Mouse (Mus musculus) MEL (cell line): ENCODE data around the gene Bud31. TPM values are rescaled to one million over a fixed set of nuclear protein-coding genes. Genes with fewer than 3 reads are reported as not detected.

Experiments used
- DNase-seq: peaks from one replicate; pipeline ENCODE4 v3.0.0; 2011; ENCODE audit warnings: low read depth, low spot score
- H3K27ac ChIP-seq: 2 replicates; pipeline ENCODE4 v1.5.1; 2012; ENCODE audit warnings: low read depth, mild to moderate bottlenecking, control low read depth, low read length, moderate library complexity; ENCODE audit not compliant: control insufficient read depth
- H3K27me3 ChIP-seq, 2 experiments: fragments of 150-350 bp in 1 of 2; sonication (generic) in 1 of 2; 2 replicates each; pipeline ENCODE4 v1.6.1; 2012; ENCODE audit warnings: low read length in 2 of 2, mild to moderate bottlenecking in 2 of 2, improper control_type of control experiment in 1 of 2, moderate library complexity in 1 of 2; ENCODE audit not compliant: insufficient read depth in 2 of 2, control insufficient read depth in 1 of 2
- H3K36me3 ChIP-seq, 2 experiments: 2 replicates each; pipeline ENCODE4 v1.6.1; 2012 to 2014; ENCODE audit warnings: low read length in 2 of 2, improper control_type of control experiment in 1 of 2, inconsistent platforms in 1 of 2, mild to moderate bottlenecking in 1 of 2; ENCODE audit not compliant: insufficient read depth in 2 of 2, control insufficient read depth in 1 of 2
- H3K4me1 ChIP-seq, 2 experiments: fragments of 150-350 bp in 1 of 2; sonication (generic) in 1 of 2; 2 replicates each; pipeline ENCODE4 v1.6.1; 2012; ENCODE audit warnings: low read length in 2 of 2, improper control_type of control experiment in 1 of 2, mild to moderate bottlenecking in 1 of 2; ENCODE audit not compliant: insufficient read depth in 2 of 2, control insufficient read depth in 1 of 2
- H3K4me3 ChIP-seq, 2 experiments: fragments of 150-350 bp in 1 of 2; sonication (generic) in 1 of 2; 2 replicates each; pipeline ENCODE4 v1.5.1; 2012; ENCODE audit warnings: low read depth in 2 of 2, low read length in 2 of 2, mild to moderate bottlenecking in 2 of 2, moderate library complexity in 2 of 2, control low read depth in 1 of 2, improper control_type of control experiment in 1 of 2; ENCODE audit not compliant: control insufficient read depth in 1 of 2, insufficient read depth in 1 of 2
- H3K79me2 ChIP-seq: 2 replicates; pipeline ENCODE4 v1.6.1; 2012; ENCODE audit warnings: mild to moderate bottlenecking, low read length, moderate library complexity; ENCODE audit not compliant: control insufficient read depth, poor library complexity, insufficient read depth
- H3K9ac ChIP-seq: 2 replicates; pipeline ENCODE4 v1.6.1; 2012; ENCODE audit warnings: low read depth, mild to moderate bottlenecking, control low read depth, low read length, moderate library complexity; ENCODE audit not compliant: control insufficient read depth, poor library complexity, severe bottlenecking
- H3K9me3 ChIP-seq: fragments of 150-350 bp; sonication (generic); replicated peaks from 2 replicates; pipeline ENCODE4 v1.6.1; 2012; ENCODE audit warnings: mild to moderate bottlenecking, low read length, improper control_type of control experiment, moderate library complexity; ENCODE audit not compliant: insufficient read depth
- BHLHE40 ChIP-seq: IDR thresholded peaks from 2 replicates; pipeline ENCODE4 v1.6.1; 2012; ENCODE audit warnings: low read depth, mild to moderate bottlenecking, inconsistent platforms, low read length, improper control_type of control experiment, borderline replicate concordance
- CHD1 ChIP-seq: IDR thresholded peaks from 2 replicates; pipeline ENCODE4 v1.6.1; 2012; ENCODE audit warnings: low read depth, mild to moderate bottlenecking, inconsistent platforms, low read length, improper control_type of control experiment
- CHD2 ChIP-seq: IDR thresholded peaks from 2 replicates; pipeline ENCODE4 v1.6.1; 2011; ENCODE audit warnings: low read length, improper control_type of control experiment
- CTCF ChIP-seq, 3 experiments: IDR thresholded peaks in 2 of 3; conservative IDR thresholded peaks in 1 of 3; 2 replicates each; pipeline ENCODE4 v1.5.1; 2011 to 2012; ENCODE audit warnings: low read length in 3 of 3, low read depth in 2 of 3, mild to moderate bottlenecking in 2 of 3, improper control_type of control experiment in 1 of 3, inconsistent platforms in 1 of 3, mixed read lengths in 1 of 3, moderate library complexity in 1 of 3; ENCODE audit not compliant: control insufficient read depth in 1 of 3, insufficient read depth in 1 of 3, poor library complexity in 1 of 3, severe bottlenecking in 1 of 3
- ELF1 ChIP-seq: IDR thresholded peaks from 2 replicates; pipeline ENCODE4 v1.6.1; 2014; ENCODE audit warnings: low read depth, mild to moderate bottlenecking, inconsistent platforms, low read length, improper control_type of control experiment, moderate library complexity
- EP300 ChIP-seq, 2 experiments: IDR thresholded peaks; 2 replicates each; pipeline ENCODE4 v1.6.1; 2011; ENCODE audit warnings: improper control_type of control experiment in 2 of 2, low read length in 2 of 2, low read depth in 1 of 2, mild to moderate bottlenecking in 1 of 2
- ETS1 ChIP-seq: IDR thresholded peaks from 2 replicates; pipeline ENCODE4 v1.6.1; 2012; ENCODE audit warnings: low read depth, mild to moderate bottlenecking, inconsistent platforms, low read length, improper control_type of control experiment, moderate library complexity
- HCFC1 ChIP-seq: IDR thresholded peaks from 2 replicates; pipeline ENCODE4 v1.6.1; 2012; ENCODE audit warnings: low read depth, mild to moderate bottlenecking, inconsistent platforms, low read length, improper control_type of control experiment, moderate library complexity
- JUND ChIP-seq: IDR thresholded peaks from 2 replicates; pipeline ENCODE4 v1.6.1; 2011; ENCODE audit warnings: low read depth, mild to moderate bottlenecking, improper control_type of control experiment, low read length
- KAT2A ChIP-seq: conservative IDR thresholded peaks from 2 replicates; pipeline ENCODE4 v1.6.1; 2012; ENCODE audit warnings: low read depth, low read length, improper control_type of control experiment, inconsistent platforms
- MAX ChIP-seq: IDR thresholded peaks from 2 replicates; pipeline ENCODE4 v1.6.1; 2011; ENCODE audit warnings: low read length, improper control_type of control experiment
- MAZ ChIP-seq: IDR thresholded peaks from 2 replicates; pipeline ENCODE4 v1.6.1; 2012; ENCODE audit warnings: low read depth, mild to moderate bottlenecking, inconsistent platforms, low read length, improper control_type of control experiment
- MXI1 ChIP-seq: IDR thresholded peaks from 2 replicates; pipeline ENCODE4 v1.6.1; 2011; ENCODE audit warnings: mild to moderate bottlenecking, low read depth, low read length, improper control_type of control experiment
- MYB ChIP-seq: IDR thresholded peaks from 2 replicates; pipeline ENCODE4 v1.6.1; 2011; ENCODE audit warnings: mild to moderate bottlenecking, low read depth, low read length, improper control_type of control experiment
- MYC ChIP-seq: IDR thresholded peaks from 2 replicates; pipeline ENCODE4 v1.6.1; 2011; ENCODE audit warnings: low read depth, mild to moderate bottlenecking, low read length, improper control_type of control experiment, moderate library complexity
- NELFE ChIP-seq: IDR thresholded peaks from 2 replicates; pipeline ENCODE4 v1.6.1; 2011; ENCODE audit warnings: low read depth, low read length, improper control_type of control experiment
- NRF1 ChIP-seq: IDR thresholded peaks from 2 replicates; pipeline ENCODE4 v1.6.1; 2014; ENCODE audit warnings: low read depth, mild to moderate bottlenecking, inconsistent platforms, low read length, improper control_type of control experiment, moderate library complexity; ENCODE audit not compliant: poor library complexity, insufficient read depth, severe bottlenecking
- POLR2A ChIP-seq, 2 experiments: IDR thresholded peaks; 2 replicates each; pipeline ENCODE4 v1.6.1; 2011 to 2012; ENCODE audit warnings: low read length in 2 of 2, mild to moderate bottlenecking in 2 of 2, control low read depth in 1 of 2, improper control_type of control experiment in 1 of 2, low read depth in 1 of 2, moderate library complexity in 1 of 2; ENCODE audit not compliant: control insufficient read depth in 1 of 2, insufficient read depth in 1 of 2, poor library complexity in 1 of 2
- POLR2AphosphoS2 ChIP-seq: IDR thresholded peaks from 2 replicates; pipeline ENCODE4 v1.6.1; 2011; ENCODE audit warnings: low read length, improper control_type of control experiment
- POLR2AphosphoS5 ChIP-seq: IDR thresholded peaks from 2 replicates; pipeline ENCODE4 v1.6.1; 2012; ENCODE audit warnings: low read depth, borderline replicate concordance, mild to moderate bottlenecking, inconsistent platforms, low read length, moderate library complexity, mixed read lengths
- RCOR1 ChIP-seq: IDR thresholded peaks from 2 replicates; pipeline ENCODE4 v1.6.1; 2012; ENCODE audit warnings: low read depth, mild to moderate bottlenecking, inconsistent platforms, low read length, improper control_type of control experiment
- SIN3A ChIP-seq: IDR thresholded peaks from 2 replicates; pipeline ENCODE4 v1.6.1; 2012; ENCODE audit warnings: low read length, improper control_type of control experiment, inconsistent platforms
- SMC3 ChIP-seq: IDR thresholded peaks from 2 replicates; pipeline ENCODE4 v1.6.1; 2011; ENCODE audit warnings: low read depth, low read length, improper control_type of control experiment
- TAL1 ChIP-seq: IDR thresholded peaks from 2 replicates; pipeline ENCODE4 v1.6.1; 2012; ENCODE audit warnings: mild to moderate bottlenecking, inconsistent platforms, low read length, moderate library complexity, mixed read lengths
- TBP ChIP-seq: IDR thresholded peaks from 2 replicates; pipeline ENCODE4 v1.8.0; 2011; ENCODE audit warnings: low read depth, low read length, improper control_type of control experiment
- TCF12 ChIP-seq: IDR thresholded peaks from 2 replicates; pipeline ENCODE4 v1.6.1; 2014; ENCODE audit warnings: low read depth, mild to moderate bottlenecking, inconsistent platforms, low read length, improper control_type of control experiment, moderate library complexity
- UBTF ChIP-seq: IDR thresholded peaks from 2 replicates; pipeline ENCODE4 v1.6.1; 2012; ENCODE audit warnings: low read depth, mild to moderate bottlenecking, inconsistent platforms, low read length, improper control_type of control experiment, moderate library complexity, borderline replicate concordance; ENCODE audit not compliant: insufficient read depth
- USF1 ChIP-seq: IDR thresholded peaks from 2 replicates; pipeline ENCODE4 v1.6.1; 2014; ENCODE audit warnings: low read depth, mild to moderate bottlenecking, inconsistent platforms, low read length, improper control_type of control experiment, moderate library complexity
- USF2 ChIP-seq, 2 experiments: IDR thresholded peaks; 2 replicates each; pipeline ENCODE4 v1.6.1; 2011 to 2012; ENCODE audit warnings: improper control_type of control experiment in 2 of 2, low read length in 2 of 2, borderline replicate concordance in 1 of 2, inconsistent platforms in 1 of 2, low read depth in 1 of 2, mild to moderate bottlenecking in 1 of 2; ENCODE audit not compliant: insufficient read depth in 1 of 2
- ZC3H11A ChIP-seq: IDR thresholded peaks from 2 replicates; pipeline ENCODE4 v1.6.1; 2012; ENCODE audit warnings: low read depth, mild to moderate bottlenecking, inconsistent platforms, low read length, improper control_type of control experiment
- ZMIZ1 ChIP-seq: IDR thresholded peaks from 2 replicates; pipeline ENCODE4 v1.6.1; 2012; ENCODE audit warnings: low read depth, mild to moderate bottlenecking, inconsistent platforms, low read length, improper control_type of control experiment, moderate library complexity
- ZNF384 ChIP-seq: IDR thresholded peaks from 2 replicates; pipeline ENCODE4 v1.6.1; 2012; ENCODE audit warnings: low read depth, mild to moderate bottlenecking, inconsistent platforms, low read length, improper control_type of control experiment
- polyA plus RNA-seq, 2 experiments: library from polyadenylated mRNA; stranded (reverse) in 1 of 2; unstranded in 1 of 2; fragments of >175 nt in 1 of 2; fragments of >200 nt in 1 of 2; gene quantifications; 2 replicates each; pipeline versions ENCODE4 v1.2.1 to v1.2.4; 2012; ENCODE audit warnings: low replicate concordance in 2 of 2, low read depth in 1 of 2; ENCODE audit not compliant: insufficient read length in 2 of 2, insufficient read depth in 1 of 2, missing spikeins in 1 of 2
- total RNA-seq: library from RNA; depleted of rRNA; stranded (reverse); fragments of 300-350 nt; gene quantifications from 2 replicates; pipeline ENCODE4 v1.2.3, GENCODE M21; 2012; rRNA removed

Gene Bud31
- 203 and 207 TPM in 2 replicates for total RNA-seq
- 100 to 1,000 TPM in 1 of 2 experiments, not detected in 1; 193 TPM for polyA plus RNA-seq

DNA sequence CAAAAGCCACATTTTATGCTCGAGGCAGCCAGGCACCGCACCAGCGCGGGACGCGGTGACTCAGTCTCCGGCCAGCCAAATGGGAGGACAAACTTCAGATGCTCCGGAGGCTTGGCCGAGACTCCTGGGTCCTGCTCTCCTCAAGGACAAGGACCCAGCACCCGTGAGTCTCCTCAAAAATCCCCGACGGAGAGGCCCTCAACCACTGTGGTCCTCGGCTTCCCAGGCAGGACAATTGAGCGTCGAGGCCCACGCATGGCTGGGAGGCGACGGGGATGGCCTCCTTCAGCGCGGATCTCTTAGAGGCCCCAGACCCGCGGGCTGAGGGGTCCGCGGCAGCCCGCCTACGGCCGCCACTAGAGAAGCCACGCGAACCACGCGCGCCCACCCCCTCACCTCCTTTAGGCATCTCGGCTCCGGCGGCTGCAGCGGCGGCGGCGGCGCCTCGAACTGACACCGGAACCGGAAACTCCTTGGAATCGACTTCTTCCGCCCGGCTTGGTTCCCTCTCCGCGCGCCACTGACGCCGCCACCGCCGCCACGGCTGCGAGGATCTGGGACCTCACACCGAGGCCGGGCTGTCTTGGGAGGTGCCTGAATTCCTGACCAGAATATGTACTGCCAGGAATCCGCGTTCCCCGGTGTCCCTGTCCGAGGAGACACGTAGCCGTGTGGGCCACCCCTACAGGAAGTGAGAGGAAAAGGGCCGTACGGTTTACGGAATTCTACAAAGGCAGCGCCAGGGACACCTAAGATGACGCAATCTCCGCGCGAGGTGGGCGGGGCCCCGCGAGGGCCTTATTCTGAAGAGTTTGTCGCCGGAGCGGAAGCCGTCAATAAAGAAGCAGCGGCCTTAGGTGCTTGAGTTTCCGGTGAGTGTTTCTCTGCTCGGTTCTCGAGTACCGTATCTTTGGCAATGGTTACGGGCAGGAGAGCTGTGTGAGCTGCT is at the start of gene Bud31, which contains the start of gene Pdap1:
Gene Bud31, plus strand, starts transcription at position 792 of the 949 bp plus-strand sequence.
Gene Pdap1, minus strand, starts transcription at position 668 of the 949 bp plus-strand sequence.
- H3K4me3 ChIP-seq: peak within 1 kb of the TSS; percentile 85 to 95
- H3K9ac ChIP-seq: peak within 1 kb of the TSS; percentile 95
- peaks cover 19 to 21% of the 10 kb centered on the region in 2 experiments for H3K36me3 ChIP-seq
- peak within 1 kb of the TSS; percentile 97 for H3K27ac ChIP-seq
- H3K79me2 ChIP-seq: peaks cover 44% of the 10 kb centered on the region
- DNase-seq: peak; percentile 96
- H3K9me3 ChIP-seq: no peaks in the 10 kb centered on the region
- TF ChIP-seq BHLHE40 (no peak), JUND (peak; percentile 80; the same call in 1 of the 2 replicates), MAZ (no peak; the same call in 1 of the 2 replicates), MAX (peak; percentile 100), MYB (no peak), POLR2AphosphoS5 (no peak), ETS1 (peak; percentile 67), KAT2A (peak; percentile 73), MYC (peak; percentile 85), USF1 (0 out of 2 replicates have a peak, but pooled peaks have one; percentile 25), ZNF384 (no peak), NRF1 (peak; percentile 22; the same call in 1 of the 2 replicates), ZMIZ1 (peak; percentile 96), RCOR1 (no peak; the same call in 1 of the 2 replicates), CHD1 (no peak), EP300 (IDR thresholded peaks at IDR 0.05; ENCODE audit: low read depth in 1 of 2, low read length in 2 of 2) (peak in 1 of 2 experiments; percentile 30; a peak in 1 of 4 replicates), MXI1 (peak; percentile 76), ZC3H11A (no peak), POLR2AphosphoS2 (peak; percentile 91; the same call in 1 of the 2 replicates), TAL1 (no peak), CHD2 (no peak), SIN3A (peak; percentile 80; the same call in 1 of the 2 replicates), ELF1 (peak; percentile 69), NELFE (peak; percentile 90), CTCF (IDR thresholded peaks at IDR 0.05 in 2 of 3, conservative IDR thresholded peaks at IDR 0.05 in 1 of 3; ENCODE audit: control insufficient read depth in 1 of 3, insufficient read depth in 1 of 3, low read depth in 2 of 3, low read length in 3 of 3, poor library complexity in 1 of 3, severe bottlenecking in 1 of 3) (peak in 1 of 3 experiments; percentile 31; a peak in 2 of 6 replicates), HCFC1 (peak; percentile 93), UBTF (peak; percentile 94; the same call in 1 of the 2 replicates), TCF12 (peak; percentile 84), USF2 (IDR thresholded peaks at IDR 0.05; ENCODE audit: borderline replicate concordance in 1 of 2, insufficient read depth in 1 of 2, low read depth in 1 of 2, low read length in 2 of 2) (no peak), POLR2A (IDR thresholded peaks at IDR 0.05; ENCODE audit: control insufficient read depth in 1 of 2, insufficient read depth in 1 of 2, low read depth in 1 of 2, low read length in 2 of 2, poor library complexity in 1 of 2) (peak; percentile 54 to 94; a peak in 2 of 4 replicates), SMC3 (no peak), TBP (peak; percentile 97)
- no peaks in the 10 kb centered on the region for H3K27me3 ChIP-seq
- peaks cover 2 to 21% of the 10 kb centered on the region in 2 experiments; a peak in 2 of 4 replicates for H3K4me1 ChIP-seq
